Mouse (Mus musculus) cerebellum, adult 11-12 months (tissue): ENCODE measurements around the gene Hs2st1.
"Not testable (repeated sequence)": the region's sequence is repeated elsewhere in the genome, so short reads cannot be mapped to it uniquely, and the experiment has no call there.

ENCODE experiments used
- DNase-seq: peaks from one replicate; pipeline ENCODE4 v3.0.0; 2022

Gene Hs2st1

DNA sequence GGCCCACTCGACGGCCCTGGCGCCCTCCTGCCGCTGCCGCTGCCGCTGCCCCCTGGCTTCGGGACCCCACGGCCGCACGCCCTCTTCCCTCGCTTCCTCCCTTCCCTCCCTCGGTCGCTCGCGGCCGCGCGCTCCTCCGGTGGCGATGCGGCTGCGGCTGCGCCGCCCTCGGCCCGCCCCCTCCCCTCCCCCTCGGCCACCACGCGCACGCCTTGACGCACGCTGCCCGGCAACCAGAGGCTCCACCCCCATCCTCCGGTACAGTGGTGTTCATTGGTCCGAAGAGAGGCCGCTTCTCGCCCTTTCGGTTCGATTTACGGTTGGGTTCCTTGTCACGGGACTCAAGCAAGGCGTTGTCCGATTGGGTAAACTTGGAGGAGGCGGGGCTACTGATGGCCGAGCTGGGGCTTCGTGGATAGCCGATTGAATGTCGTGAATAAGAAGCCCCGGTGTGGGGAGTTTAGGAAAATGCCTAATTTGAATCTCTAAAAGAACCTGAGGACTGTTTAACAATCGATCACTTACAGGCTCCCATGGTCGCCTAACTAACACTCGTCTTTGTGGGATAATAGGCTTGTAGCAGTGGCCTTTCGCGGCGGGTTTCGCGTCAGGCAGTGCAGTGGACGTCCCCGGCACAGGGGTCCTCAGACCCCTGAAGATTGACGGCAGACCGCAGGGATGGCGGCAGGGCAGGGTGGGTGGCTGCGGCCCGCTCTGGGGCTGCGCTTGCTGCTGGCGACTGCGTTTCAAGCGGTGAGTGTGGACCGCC, at the start of gene Hs2st1, which contains the start of gene Selenof:
Gene Hs2st1, minus strand, starts transcription at position 135 of the 769 bp plus-strand sequence.
Gene Selenof, plus strand, starts transcription at position 258 of the 769 bp plus-strand sequence.
- peak; percentile 99 for DNase-seq

DNA sequence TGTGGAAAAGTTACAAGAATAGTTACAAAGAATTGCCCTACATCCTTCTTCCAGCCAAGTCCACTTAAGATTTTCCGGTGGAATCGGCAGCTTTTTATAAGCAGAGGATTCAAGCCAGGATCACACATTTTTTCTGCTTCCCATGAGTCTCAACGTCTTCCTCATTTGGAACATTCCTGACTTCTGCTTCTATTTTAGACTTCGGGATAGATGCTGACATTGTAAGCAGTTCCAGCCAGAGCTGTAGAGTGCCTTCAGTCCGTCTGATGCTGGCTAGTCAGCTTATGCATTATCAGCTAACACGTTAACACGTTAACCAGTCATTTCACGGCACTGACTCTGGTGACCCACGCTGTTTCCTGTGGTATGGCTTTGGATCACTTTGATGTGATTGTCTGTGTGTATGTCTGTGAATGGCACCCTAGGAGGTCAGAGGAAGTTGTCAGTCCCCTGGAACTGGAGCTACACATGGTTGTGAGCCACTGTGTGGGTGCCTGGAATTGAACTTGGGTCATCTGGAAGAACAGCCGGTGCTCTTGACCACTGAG, 47.7 kb upstream of the Hs2st1 start:
- DNase-seq = no peak

DNA sequence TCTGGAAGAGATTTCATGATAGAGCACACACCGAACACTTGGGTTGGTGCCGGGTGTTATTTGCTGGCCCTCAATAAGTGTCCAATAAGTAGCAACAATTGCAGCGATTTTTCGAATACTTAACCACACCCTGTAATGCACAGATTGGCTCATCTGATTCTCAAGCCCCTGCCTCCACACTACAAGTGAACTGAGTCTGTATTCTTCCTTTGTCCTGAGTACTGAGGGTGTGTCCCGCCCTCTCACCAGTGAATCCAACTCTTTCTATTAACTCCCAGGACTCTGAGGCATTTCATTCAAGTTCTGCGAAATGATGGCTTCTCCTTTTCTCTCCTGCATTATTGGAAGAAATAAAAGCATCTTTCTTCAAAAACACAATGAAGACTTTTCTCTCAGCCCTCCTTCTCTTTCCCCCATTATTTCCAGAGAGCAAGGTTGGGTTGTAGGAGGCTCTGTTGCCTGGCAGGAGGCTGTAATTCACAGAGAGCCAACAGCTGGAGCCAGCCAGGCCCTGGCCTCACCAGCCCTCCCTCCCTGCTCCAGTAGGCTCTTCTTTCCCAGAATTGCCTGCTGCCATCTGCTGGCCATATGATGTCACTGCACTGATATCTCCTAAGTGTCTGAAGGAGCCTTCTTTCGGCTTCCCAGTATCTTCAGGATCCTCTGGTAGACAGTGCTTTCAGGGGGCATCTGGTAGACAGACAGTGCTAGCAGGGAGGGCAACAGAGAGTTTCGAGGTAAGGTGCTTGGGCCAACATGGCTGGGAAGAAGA, 46.9 kb upstream of the Hs2st1 start:
- peak; percentile 58 for DNase-seq

DNA sequence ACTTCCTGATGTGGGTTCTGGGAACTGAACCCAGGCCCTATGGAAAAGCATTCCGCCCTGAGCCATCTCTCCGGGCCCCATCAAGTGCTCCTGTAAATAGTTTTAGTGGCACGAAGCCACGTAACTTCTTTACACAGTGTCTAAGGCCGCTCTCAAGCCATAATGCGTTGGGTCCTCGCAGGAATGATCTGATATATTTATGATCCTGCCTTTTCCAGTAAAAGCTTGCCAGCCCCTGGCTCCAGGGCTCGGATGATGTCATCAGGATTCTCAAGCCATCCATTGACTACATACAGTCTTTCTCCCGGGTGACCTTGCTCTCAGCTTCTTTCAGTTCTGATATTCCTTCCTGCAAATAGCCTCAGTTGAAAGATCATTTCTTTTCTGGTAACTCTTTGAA, 45.5 kb upstream of the Hs2st1 start:
- no peak for DNase-seq

DNA sequence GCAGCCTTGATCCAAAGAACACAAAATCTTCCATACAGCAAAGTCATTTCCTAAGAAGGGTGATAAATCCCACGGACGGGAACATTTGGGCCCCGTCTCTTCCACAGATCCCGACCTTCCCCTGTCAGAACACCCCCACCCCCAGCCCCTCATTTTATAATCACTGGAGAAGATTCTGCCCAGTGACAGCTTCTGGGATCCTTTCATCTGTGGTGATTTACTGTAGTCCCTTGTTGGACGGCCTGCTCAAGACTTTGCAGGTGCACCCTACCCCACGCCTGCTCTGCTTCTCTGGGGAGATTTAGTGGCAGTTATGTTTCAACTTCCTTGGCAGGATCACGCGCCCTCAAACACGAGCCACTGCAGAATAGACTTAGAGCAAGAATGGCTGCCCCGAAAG, 44.7 kb upstream of the Hs2st1 start:
- no peak for DNase-seq

DNA sequence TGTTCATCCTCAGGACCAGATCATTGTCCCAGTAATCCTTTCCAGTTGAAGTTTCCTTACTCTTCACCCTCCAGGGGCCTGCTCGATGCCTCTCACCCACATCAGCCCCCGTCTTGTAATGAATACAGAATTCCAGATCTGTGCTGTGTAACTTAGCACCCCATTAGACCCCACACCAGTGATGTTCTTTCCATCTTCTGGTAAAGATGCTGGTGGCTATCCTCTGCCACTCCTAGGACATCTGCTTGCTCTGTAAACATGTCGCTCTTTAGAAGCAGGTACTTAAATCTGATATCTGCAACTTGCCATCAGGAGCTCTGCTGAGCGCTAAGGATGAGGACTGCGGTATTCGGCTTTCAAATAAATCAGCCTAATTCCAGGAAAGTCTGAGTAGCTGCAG, 44.3 kb upstream of the Hs2st1 start:
- DNase-seq = no peak

DNA sequence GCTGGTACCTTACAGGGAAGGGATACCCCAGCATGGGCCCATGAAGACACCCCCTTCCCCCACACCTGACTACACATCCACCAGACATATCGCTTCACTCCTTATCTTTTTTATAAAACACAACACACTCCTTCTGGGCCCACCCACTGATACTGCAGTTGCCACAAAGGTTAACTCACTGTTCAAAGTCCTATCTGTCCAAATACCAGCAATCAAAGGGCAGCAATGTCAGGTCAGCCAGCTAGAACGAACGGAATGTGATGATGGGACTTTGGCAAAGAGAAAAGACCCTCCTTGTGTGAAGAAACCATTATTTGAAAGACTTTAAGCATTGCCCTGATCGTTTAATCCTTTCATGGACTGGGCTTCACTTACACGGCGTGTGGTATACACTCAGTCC, 42.4 kb upstream of the Hs2st1 start:
- DNase-seq = no peak

DNA sequence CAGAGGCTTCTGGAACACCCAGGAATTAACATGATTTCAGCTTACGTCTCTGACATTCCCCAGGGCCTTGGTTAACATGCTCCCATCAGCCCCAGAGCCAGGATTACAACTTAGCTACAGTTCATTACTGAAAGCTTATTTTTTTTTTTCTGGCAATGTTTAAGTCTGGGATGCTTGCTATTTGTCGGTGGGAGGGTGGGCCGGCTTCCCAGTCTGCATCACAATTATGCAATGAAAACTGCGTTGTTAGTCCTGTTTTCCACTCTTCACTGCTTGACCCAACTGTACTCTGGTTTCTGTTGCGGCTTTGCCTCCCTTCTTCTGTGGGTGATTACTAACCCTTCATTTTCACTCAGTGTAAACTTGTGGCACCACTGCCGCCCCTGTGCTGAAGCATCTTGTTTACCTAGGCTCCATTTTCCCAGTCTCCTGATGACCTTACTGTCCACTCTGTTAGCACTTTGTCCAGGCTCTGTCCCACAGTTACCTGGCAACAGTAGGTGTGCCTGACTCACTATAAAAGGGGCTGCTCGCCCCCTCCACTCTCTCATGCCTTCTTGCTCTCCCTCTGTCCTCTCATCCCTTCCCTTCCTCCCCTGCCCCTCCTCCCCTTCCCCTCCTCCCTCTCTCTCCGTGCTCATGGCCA, 41.8 kb upstream of the Hs2st1 start:
- DNase-seq = no peak

DNA sequence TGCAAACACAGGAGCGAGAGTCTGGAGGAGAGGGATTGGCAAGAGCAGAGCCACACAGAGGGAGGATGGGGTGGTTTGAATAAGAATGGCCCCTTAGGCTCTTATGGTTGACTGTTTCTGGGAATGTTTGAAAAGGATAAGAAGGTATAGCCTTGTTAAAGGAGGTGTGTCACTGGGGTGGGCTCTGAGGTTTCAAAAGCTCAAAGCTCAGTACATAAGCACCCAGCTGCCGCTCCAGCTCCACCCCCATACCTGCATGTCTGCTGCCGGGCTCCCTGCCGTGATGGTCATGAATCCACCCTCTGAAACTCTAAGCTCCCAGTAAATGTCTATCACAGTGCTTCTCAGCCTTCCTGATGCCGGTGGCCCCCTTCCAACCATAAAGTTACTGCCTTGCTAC, 40.8 kb upstream of the Hs2st1 start:
- DNase-seq = no peak

DNA sequence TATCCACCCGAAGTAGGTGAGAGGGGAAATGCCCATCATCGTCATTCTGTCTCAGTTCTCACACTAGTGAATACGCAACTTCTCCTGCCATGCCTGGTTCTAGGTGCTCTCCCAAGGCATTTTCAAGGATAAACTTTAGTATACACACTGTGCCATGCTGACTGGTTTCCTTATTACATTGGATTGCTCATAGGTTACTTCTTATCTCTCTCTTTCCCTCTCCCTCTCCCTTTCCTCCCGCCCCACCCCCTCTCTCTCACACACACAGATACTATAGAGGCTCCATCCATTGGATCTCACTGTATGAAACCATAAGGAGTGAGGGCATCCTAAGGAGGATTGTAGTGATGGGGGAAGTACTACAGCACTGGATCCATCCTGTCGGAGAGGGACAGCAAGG, 38.1 kb upstream of the Hs2st1 start:
- DNase-seq = no peak

DNA sequence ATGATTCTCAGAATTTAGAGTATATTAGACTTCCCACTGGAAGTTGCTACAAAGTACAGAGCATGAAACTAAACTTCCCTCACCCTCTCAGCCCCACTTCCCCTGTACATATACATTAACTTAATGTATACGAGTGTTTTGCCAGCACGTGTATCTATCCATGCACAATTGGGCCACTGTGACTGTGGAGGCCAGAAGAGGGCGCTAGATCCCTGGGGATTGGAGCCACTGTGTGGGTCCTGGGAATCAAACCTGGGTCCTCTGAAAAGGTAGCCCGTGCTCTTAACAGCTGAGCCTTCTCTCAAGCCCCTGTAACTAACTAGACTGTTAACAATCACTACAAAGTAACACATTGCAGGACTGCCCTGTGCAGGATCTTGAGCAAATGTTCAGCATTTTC, 36.5 kb upstream of the Hs2st1 start:
- no peak for DNase-seq

DNA sequence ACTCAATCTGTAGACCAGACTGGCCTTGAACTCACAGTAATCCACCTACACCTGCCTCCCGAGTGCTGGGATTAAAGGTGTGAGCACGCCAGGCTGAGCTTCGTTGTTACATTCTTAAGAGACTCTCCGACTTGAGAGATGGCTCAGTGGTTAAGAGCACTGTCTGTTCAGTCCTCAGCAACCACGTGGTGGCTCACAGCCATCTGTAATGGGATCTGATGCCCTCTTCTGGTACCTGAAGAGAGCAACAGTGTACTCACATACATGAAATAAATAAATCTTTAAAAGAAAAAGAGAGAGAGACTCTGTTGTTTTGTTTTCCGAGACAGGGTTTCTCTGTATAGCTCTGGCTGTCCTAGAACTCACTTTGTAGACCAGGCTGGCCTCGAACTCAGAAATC, 35.8 kb upstream of the Hs2st1 start:
- not testable (repeated sequence) for DNase-seq

DNA sequence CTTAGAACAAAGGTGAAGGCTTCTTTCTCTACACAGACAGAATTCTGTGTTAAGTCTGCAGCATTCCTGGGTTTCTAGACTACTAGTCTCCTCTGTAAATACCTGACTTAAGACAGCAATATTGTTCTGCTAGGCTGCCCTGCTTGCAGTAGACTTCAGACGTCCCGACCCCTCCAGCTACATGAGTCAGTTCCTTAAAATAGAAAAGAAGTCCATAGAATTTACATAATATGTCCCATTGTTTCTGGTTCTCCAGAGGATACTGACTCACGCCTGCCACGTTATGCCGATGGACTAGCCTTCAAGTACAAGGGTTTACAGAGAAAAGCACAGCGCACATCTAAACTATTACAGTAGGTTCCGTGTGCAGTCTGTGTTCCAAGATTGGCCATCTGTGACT, 34.2 kb upstream of the Hs2st1 start:
- no peak for DNase-seq

DNA sequence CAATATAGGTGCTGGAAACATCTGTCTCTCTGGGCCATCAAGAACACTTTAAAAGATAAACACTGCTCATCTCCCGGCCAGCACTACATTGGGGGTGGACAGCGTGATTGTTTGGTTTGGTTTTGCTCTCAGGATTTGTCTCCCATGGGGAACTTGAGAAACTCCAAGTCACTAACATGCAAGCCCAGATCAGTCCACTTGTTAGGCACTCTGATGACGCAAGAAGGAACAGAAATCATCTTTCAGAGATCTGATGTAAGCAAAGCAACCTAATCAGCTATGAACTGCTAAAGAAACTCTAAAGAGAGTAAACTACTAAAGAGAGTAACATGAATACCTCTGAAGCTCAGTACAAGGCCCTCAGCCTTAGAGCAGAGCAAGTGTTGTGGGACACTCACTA, 33.6 kb upstream of the Hs2st1 start:
- no peak for DNase-seq

DNA sequence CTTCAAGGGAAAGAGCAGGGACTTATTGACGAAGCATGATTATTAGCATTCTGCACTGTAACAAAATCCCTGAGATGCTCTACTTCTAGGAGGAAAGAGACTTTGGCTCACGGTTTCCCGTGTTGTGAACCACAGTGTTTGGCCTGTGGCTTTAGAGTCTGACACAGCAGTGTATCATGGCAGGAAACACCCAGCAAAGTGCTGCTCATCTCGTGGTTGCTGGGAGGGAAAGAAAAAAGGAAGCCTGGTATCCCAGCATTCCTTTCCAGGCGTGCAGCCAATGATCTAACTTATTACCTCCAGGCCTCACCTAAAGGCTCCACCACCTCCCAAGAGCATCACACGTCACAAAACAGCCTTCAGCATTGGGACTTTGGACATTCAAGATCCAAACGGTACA, 32.8 kb upstream of the Hs2st1 start:
- no peak for DNase-seq

DNA sequence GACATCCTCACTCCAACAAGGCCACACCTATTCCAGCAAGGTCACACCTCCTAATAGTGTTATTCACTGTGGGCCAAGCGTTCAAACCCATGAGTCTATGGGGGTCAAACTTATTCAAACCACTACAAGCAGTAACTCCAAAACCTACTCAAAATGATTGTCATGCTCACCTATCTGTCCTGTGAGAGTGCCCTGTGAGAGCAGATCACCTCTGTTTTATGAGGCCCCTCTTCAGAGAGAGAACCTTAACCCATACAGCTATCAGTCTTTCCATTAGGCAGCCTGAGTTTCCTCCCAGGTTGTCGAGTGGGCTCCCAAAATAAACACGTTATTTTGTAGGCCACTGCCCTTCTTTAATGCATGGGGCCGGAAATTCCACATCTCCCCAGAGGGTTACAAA, 32.4 kb upstream of the Hs2st1 start:
- no peak for DNase-seq

DNA sequence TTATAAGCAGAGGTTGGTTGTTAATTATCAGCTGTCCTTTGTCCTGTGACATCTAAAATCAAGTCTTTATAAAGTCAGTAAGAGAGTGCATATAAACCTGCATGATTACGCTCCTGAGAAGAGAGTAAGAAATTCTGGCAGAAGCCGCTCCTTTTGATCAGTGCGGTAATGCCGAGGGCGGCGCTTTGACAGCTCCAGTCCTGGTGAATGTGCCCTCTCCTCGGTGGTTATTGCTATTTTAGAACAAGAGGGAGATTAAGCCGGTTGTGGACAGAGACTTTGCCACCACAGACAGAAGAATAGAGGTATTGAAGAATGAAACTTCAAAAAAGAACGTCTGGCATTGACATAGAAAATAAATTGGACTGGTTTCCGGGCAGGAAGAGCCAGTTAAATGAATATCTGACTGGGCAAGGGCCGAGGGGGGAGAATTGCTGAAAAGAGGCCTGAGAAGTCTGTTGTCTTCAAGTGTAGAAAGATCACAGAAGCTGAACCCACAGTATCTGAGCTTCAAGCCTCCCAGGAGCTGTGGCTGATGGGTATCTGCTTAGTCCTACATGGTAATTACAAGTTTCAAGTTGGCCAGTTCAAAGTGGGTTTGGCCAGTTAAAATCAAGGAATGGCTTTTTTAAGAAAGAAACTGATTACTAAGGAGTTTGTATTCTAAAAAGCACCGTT, 27.9 kb upstream of the Hs2st1 start:
- DNase-seq = no peak

DNA sequence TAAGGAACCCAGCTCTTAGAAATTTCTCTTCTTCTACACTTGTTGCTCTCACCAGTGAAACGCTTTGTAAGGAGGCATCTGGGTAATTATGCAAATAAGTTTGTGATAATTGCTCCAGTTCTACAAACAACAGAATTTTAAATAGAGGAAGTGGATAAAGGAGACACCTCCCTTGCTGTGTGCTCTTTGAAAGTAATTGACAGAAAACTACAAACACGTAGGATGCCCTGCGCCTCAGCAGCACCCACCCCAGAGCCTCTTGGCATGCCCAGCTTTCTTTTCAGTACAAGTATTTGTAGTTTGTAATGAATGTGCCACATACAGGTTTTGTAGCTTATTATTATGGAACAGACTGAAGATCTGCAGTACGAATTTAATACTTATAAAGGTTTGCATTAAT, 27.1 kb upstream of the Hs2st1 start:
- no peak for DNase-seq

DNA sequence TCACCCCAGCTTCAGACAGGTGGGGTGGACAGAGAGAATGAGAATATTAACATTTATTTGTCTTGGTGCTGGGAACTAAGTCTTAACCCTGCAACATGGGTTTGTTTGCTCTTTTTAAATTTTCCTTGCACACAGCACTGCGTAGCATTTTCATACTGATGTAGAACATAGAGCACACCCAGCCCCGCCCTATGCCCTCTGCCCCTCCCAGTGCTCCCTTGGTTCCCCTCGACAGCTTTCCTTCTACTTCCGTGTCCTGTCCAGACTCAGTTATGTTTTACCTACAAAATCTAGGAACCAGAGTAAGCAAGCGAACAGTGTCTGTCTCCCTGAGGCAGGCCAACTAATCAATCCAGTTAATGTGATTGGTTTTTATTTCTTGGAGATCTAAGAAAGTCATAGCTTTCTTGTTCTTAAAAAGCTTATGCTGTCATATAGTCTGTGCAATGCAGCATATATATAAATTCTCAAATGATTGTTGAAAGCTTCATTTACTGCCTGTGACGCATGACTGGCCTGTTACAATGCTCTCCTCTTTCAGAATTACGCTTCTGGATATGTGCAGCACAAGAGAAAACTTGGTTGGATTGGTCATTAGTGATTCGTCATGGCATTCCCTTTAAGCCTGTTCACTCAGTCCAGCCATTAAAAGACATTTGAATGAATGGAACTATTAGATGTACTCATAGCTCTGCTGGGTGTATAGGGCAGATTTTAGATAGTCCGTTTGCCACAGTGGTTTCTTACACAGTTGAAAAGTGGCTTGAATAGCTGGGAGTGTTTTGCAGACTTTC, 23.2 kb upstream of the Hs2st1 start:
- no peak for DNase-seq

DNA sequence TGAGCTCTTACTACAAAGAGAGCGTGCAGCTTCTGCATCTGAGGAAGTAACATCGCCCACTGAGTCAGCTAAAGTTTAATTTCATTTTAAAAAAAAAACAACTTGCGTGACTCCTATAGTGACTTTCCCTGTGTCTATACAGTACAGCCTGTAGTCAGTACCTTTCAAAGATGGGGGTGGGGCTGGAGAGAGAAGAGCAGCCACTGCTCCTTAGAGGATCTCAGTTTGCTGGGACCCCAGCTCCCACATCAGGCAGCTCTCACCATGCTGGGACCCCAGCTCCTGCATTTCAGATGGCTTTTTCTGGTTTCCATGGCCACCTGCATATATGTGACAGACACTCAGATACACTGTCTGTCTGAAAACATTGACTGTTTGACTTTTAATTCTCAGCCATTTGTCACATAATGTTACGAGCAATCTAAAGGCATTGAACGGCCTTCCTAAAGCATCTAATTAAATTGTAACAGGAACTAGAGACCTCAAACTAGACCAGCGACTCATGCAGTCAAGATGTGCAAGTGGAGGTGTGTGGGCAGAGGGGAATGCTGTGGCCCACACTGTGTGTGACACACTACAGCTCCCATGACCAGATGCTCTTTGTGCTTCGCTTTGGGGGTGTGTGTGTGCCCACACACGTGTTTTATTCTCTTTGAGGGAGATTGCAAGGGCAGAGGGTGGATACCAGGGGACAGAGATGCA, 19.4 kb upstream of the Hs2st1 start:
- no peak for DNase-seq

DNA sequence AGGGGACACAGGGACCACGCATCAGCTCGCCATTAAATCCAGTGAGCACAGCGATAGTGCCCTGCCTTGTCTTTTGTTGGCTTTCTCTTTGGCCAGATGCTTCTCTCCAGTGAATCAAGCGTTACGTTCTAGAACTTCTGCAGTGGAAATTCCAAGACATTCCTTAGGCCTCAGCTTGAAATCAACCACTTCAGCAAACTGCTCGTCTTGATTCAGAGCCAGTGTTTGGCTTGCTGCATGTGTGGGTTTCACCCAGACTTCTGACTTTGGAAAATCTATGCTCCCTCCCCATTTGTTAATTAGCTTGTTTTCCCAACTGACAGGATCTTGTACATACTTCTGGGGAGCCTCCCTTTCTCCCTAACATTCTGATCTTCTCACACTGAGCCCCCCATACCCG, 16.8 kb upstream of the Hs2st1 start:
- DNase-seq = no peak
